Mouse (Mus musculus) intestine, embryonic 14.5 days (tissue): ENCODE measurements at regions not wholly inside any gene's neighbourhood (a gene's known extent, or its start where the extent isn't known, plus 50 kb on each side); places are given as distances from the start of the nearest gene placed in this dataset.

Experiments used
- ATAC-seq: fragments of 200-750 bp; cut with Nextera tagmentation; replicated peaks from 2 replicates; pipeline ENCODE4 v1.8.0; 2017; ENCODE audit warnings: low read depth, moderate number of reproducible peaks, moderate TSS enrichment, moderate library complexity; ENCODE audit not compliant: low FRiP score, low TSS enrichment
- DNase-seq: peaks from one replicate; pipeline ENCODE4 v3.0.0-alpha.2; 2018; ENCODE audit warnings: low spot score
- H3K27ac ChIP-seq: fragments of 300-500 bp; sonication (generic); 2 replicates; pipeline ENCODE4 v1.5.1; 2014; ENCODE audit warnings: low read depth, mild to moderate bottlenecking, control low read depth
- H3K27me3 ChIP-seq: fragments of 300-500 bp; sonication (generic); replicated peaks from 2 replicates; pipeline ENCODE4 v1.6.1; 2014; ENCODE audit warnings: low read length, control low read depth; ENCODE audit not compliant: control insufficient read depth, insufficient read depth
- H3K36me3 ChIP-seq: fragments of 300-500 bp; sonication (generic); 2 replicates; pipeline ENCODE4 v1.6.1; 2014; ENCODE audit warnings: low read length, control low read depth; ENCODE audit not compliant: control insufficient read depth, insufficient read depth
- H3K4me1 ChIP-seq: fragments of 300-500 bp; sonication (generic); replicated peaks from 2 replicates; pipeline ENCODE4 v1.6.1; 2014; ENCODE audit warnings: low read length, control low read depth, mixed read lengths; ENCODE audit not compliant: control insufficient read depth, insufficient read depth
- H3K4me2 ChIP-seq: fragments of 300-500 bp; sonication (generic); 2 replicates; pipeline ENCODE4 v1.6.1; 2014; ENCODE audit warnings: low read length
- H3K4me3 ChIP-seq: fragments of 300-500 bp; sonication (generic); 2 replicates; pipeline ENCODE4 v1.5.1; 2014; ENCODE audit warnings: low read depth, low read length, control low read depth, mixed read lengths
- H3K9ac ChIP-seq: fragments of 300-500 bp; sonication (generic); 2 replicates; pipeline ENCODE4 v1.6.1; 2014; ENCODE audit warnings: mild to moderate bottlenecking, low read length
- H3K9me3 ChIP-seq: fragments of 300-500 bp; sonication (generic); 2 replicates; pipeline ENCODE4 v1.6.1; 2016; ENCODE audit warnings: low read length, control low read depth; ENCODE audit not compliant: control insufficient read depth
- WGBS: fragments of 180-500 bp; shearing (Covaris S2); extraction: QIAGEN DNeasy Blood & Tissue Kit; methylation state at CpG from one replicate; pipeline ENCODE4 v1.1.7; 2014; 5-methylcytosine and 5-hydroxymethylcytosine counted together

DNA sequence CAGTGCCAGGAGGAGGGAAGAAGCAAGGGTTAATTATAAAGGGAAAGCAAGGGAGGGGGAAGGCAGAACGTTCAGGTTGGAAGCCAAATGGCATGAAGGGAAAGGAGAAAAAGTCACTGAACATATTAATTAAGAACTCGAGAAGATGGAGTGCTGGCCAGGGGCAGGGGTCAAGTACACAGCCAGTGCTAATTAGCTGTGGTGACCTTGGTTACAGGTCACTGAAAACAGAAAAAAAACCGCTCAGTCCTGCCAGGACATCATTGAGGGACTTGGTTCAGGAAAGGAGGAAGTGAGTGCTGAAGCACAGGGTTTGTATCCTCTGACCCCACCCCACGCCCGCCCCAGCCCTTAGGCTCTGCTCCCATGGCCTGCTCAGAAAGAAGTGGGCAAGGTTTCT is 223.1 kb upstream of the Mocs1 start:
- no peaks in the 10 kb centered on the region for H3K36me3 ChIP-seq
- 0 out of 2 replicates have a peak, but pooled peaks cover 4% of the 10 kb centered on the region for H3K9me3 ChIP-seq
- ATAC-seq, result no peak
- no peaks in the 10 kb centered on the region; the same call in 1 of the 2 replicates for H3K4me1 ChIP-seq
- H3K27me3 ChIP-seq, result no peaks in the 10 kb centered on the region
- WGBS, result 37% methylated on average over 5 of the region's 5 CpGs
- no peak overlapping the region for H3K4me3 ChIP-seq
- no peak overlapping the region for H3K4me2 ChIP-seq
- no peak for DNase-seq
- H3K27ac ChIP-seq, result no peak overlapping the region
- no peak overlapping the region for H3K9ac ChIP-seq

GRCm38 (mm10) chr17:49205564-49205963 is 222.6 kb upstream of the Mocs1 start:
- H3K4me3 ChIP-seq, result no peak overlapping the region
- no peaks in the 10 kb centered on the region; the same call in 1 of the 2 replicates for H3K4me1 ChIP-seq
- no peak overlapping the region for H3K4me2 ChIP-seq
- H3K36me3 ChIP-seq, result no peaks in the 10 kb centered on the region
- WGBS, result 67% methylated on average over 1 of the region's 1 CpGs
- 0 out of 2 replicates have a peak, but pooled peaks cover 4% of the 10 kb centered on the region for H3K9me3 ChIP-seq
- H3K9ac ChIP-seq, result no peak overlapping the region
- no peak for ATAC-seq
- no peak overlapping the region for H3K27ac ChIP-seq
- H3K27me3 ChIP-seq, result no peaks in the 10 kb centered on the region
- DNase-seq, result peak; percentile 55

- ATAC-seq (peak; percentile 62; the same call in 1 of the 2 replicates), DNase-seq (no peak)
- Histone ChIP-seq H3K4me3 (no peak overlapping the region), H3K4me2 (no peak overlapping the region), H3K36me3 (no peaks in the 10 kb centered on the region), H3K27ac (no peak overlapping the region), H3K9me3 (0 out of 2 replicates have a peak, but pooled peaks cover 4% of the 10 kb centered on the region), H3K9ac (no peak overlapping the region), H3K4me1 (no peaks in the 10 kb centered on the region; the same call in 1 of the 2 replicates), H3K27me3 (no peaks in the 10 kb centered on the region)
- 50% methylated on average over 9 of the region's 9 CpGs for WGBS
Measured at GRCm38 (mm10) chr17:49206708-49207107, 221.5 kb upstream of the Mocs1 start.

DNA sequence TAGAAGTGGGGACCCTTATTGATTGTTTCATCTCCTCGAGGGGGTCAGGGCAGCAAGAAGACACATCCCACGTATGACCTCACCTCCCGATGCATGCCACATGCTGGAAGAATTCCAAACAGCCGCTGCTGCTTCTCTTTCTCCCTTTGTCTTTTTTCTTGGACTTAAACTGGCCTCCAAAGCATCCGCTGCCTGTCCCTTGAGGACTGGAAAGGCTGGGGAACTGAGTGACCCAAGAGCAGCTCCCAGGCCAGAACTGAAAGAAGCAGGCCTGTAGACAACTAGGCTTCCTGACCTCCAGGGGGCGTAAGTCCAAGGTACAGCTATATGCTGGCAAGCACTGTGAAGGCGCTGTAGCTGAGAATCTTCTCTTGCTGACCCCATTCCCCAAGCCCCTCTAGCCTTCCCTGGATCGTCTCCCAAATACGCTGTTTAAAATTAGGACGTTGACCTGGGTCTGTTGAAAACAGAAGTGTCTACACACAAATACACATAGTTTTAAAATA is 219.8 kb upstream of the Mocs1 start:
- no peaks in the 10 kb centered on the region for H3K27me3 ChIP-seq
- 60% methylated on average over 10 of the region's 10 CpGs for WGBS
- DNase-seq (no peak), ATAC-seq (no peak)
- no peak overlapping the region for H3K4me2 ChIP-seq
- H3K36me3 ChIP-seq, result no peaks in the 10 kb centered on the region
- no peak overlapping the region for H3K9ac ChIP-seq
- no peak overlapping the region for H3K27ac ChIP-seq
- 0 out of 2 replicates have a peak, but pooled peaks cover 2% of the 10 kb centered on the region for H3K9me3 ChIP-seq
- no peak overlapping the region for H3K4me3 ChIP-seq
- H3K4me1 ChIP-seq, result no peaks in the 10 kb centered on the region; the same call in 1 of the 2 replicates

GRCm38 (mm10) chr17:49212918-49213317 is 215.2 kb upstream of the Mocs1 start:
- Histone ChIP-seq H3K9ac (no peak overlapping the region), H3K4me2 (no peak overlapping the region), H3K27ac (no peak overlapping the region), H3K9me3 (no peaks in the 10 kb centered on the region), H3K4me1 (no peaks in the 10 kb centered on the region), H3K4me3 (no peak overlapping the region), H3K36me3 (no peaks in the 10 kb centered on the region), H3K27me3 (no peaks in the 10 kb centered on the region)
- no peak for ATAC-seq
- DNase-seq, result no peak
- 81% methylated on average over 13 of the region's 13 CpGs for WGBS

- H3K4me2 ChIP-seq, result no peak overlapping the region
- H3K9me3 ChIP-seq, result no peaks in the 10 kb centered on the region
- 76% methylated on average over 8 of the region's 8 CpGs for WGBS
- ATAC-seq, result no peak
- no peaks in the 10 kb centered on the region for H3K4me1 ChIP-seq
- no peak overlapping the region for H3K9ac ChIP-seq
- H3K27me3 ChIP-seq, result no peaks in the 10 kb centered on the region
- H3K4me3 ChIP-seq, result no peak overlapping the region
- no peak for DNase-seq
- H3K27ac ChIP-seq, result no peak overlapping the region
- H3K36me3 ChIP-seq, result no peaks in the 10 kb centered on the region
Measured at GRCm38 (mm10) chr17:49215281-49215680, 212.9 kb upstream of the Mocs1 start.

DNA sequence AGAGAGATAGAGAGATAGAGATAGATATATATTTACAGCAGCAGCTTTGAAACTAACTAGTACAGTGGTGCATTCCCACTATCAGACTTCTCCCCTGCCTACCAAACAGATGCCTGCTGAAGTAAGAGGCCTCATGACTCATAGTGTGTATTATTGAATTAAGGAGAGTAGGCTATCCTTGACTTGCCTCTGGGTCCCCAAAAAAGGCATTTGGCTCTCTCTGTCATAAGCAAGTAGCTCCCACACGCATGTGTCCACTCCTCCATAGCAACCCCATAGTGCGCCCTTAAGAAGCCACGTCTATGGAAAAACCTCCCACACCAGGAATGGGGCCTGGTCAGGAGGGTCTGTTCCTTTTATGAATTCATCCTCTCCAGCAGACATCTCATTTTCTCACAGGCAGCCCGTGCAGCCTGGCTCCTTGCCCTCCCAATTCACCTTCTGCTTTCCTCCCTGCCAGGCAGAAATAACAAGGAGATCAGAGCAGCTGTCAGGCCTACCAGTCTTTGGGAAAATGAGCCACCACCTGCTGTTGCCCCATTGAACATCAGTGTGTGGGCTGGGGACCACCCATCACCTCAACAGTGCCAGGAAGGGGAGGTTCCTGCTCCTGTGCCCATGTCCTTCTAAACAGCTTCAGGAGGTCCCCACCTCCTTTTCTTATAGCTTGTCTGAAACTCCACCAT is 208.5 kb upstream of the Mocs1 start:
- WGBS, result 72% methylated on average over 4 of the region's 4 CpGs
- Histone ChIP-seq H3K4me1 (no peaks in the 10 kb centered on the region; the same call in 1 of the 2 replicates), H3K9ac (no peak overlapping the region), H3K4me3 (no peak overlapping the region), H3K4me2 (no peak overlapping the region), H3K9me3 (no peaks in the 10 kb centered on the region), H3K27ac (no peak overlapping the region), H3K36me3 (no peaks in the 10 kb centered on the region), H3K27me3 (no peaks in the 10 kb centered on the region)
- ATAC-seq, result no peak
- no peak for DNase-seq

GRCm38 (mm10) chr17:49223212-49223611 is 204.9 kb upstream of the Mocs1 start:
- 71% methylated on average over 7 of the region's 7 CpGs for WGBS

DNA sequence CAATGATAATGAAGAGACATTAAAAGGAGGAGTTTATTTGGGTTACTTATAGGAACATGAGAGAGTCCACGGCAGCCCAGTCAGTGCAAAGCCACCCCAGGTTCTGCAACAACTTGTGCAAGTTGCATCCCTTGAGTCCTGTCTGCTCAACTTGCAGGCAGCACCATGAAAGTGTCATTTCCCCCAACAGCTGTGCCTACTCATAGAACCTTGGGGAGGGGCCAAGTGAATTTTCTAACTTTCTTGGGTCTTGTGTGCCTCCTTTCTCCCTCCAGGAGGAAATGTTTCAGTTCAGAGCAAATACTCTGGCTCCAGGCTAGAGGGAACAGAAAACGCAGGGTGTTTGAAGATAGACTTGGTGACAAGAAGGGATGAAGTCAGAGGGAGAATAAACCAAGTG is 204.5 kb upstream of the Mocs1 start:
- no peaks in the 10 kb centered on the region for H3K36me3 ChIP-seq
- no peak for ATAC-seq
- no peaks in the 10 kb centered on the region for H3K9me3 ChIP-seq
- no peak for DNase-seq
- no peak overlapping the region for H3K4me2 ChIP-seq
- H3K4me3 ChIP-seq, result no peak overlapping the region
- no peak overlapping the region for H3K9ac ChIP-seq
- H3K27ac ChIP-seq, result no peak overlapping the region
- WGBS, result 63% methylated on average over 2 of the region's 2 CpGs
- H3K27me3 ChIP-seq, result no peaks in the 10 kb centered on the region
- H3K4me1 ChIP-seq, result peaks cover 13% of the 10 kb centered on the region

More at GRCm38 (mm10) chr17:49223212-49223611, 204.9 kb upstream of the Mocs1 start:
- H3K27me3 ChIP-seq, result no peaks in the 10 kb centered on the region
- peaks cover 13% of the 10 kb centered on the region for H3K4me1 ChIP-seq
- H3K9me3 ChIP-seq, result no peaks in the 10 kb centered on the region
- no peak overlapping the region for H3K9ac ChIP-seq
- no peak overlapping the region for H3K4me3 ChIP-seq
- H3K36me3 ChIP-seq, result no peaks in the 10 kb centered on the region
- H3K4me2 ChIP-seq, result no peak overlapping the region
- H3K27ac ChIP-seq, result no peak overlapping the region
- DNase-seq, result no peak
- ATAC-seq, result no peak
